ENCODE assay signal across 9 mouse cellular contexts in genomic region chr1:192851640-192852039, GRCm38 (mm10). TPM values are rescaled to one million over a fixed set of nuclear protein-coding genes. Genes with fewer than 3 reads are reported as not detected.
DNase-seq lines count a peak whose midpoint lies in the region; ATAC-seq and TF ChIP-seq lines count a peak whose summit lies in the region.
"Had no signal": no experiment of that assay in that cellular context is flagged by ENCODE, and none has a peak within 500 bp of the region (broad histone marks: within the 10 kb centered on the region; RNA-seq: fewer than 3 reads in every experiment).

No protein-coding gene starts in this region.

- peak overlapping the region; percentile 29 for H3K9ac ChIP-seq in lung, embryonic 14.5 days
- 0 out of 2 replicates have a peak overlapping the region, but pooled peaks have one; percentile 42 for H3K9ac ChIP-seq in hindbrain, embryonic 12.5 days
- peak overlapping the region; percentile 98 for H3K9ac ChIP-seq in limb, embryonic 14.5 days (ENCODE audit: low read depth, low read length, severe bottlenecking)
- no peak overlapping the region for H3K9ac ChIP-seq in stomach, embryonic 16.5 days (ENCODE audit: low read length)

- WGBS in lung, embryonic 14.5 days: 7% methylated on average over 6 of the region's 6 CpGs
- WGBS in lung, adult 2 months: 26% methylated on average over 6 of the region's 6 CpGs
- WGBS in hindbrain, embryonic 12.5 days: 7% methylated on average over 6 of the region's 6 CpGs
- 3% methylated on average over 6 of the region's 6 CpGs for WGBS in limb, embryonic 14.5 days
- WGBS in stomach, embryonic 16.5 days: 14% methylated on average over 6 of the region's 6 CpGs

- H3K27ac ChIP-seq in lung, embryonic 14.5 days (ENCODE audit: low read depth): peak overlapping the region; percentile 67
- peak overlapping the region; percentile 66 for H3K27ac ChIP-seq in gastrocnemius, adult 2 months
- H3K27ac ChIP-seq in hindbrain, embryonic 12.5 days: peak overlapping the region; percentile 74
- peak overlapping the region; percentile 69 for H3K27ac ChIP-seq in limb, embryonic 14.5 days (replicated peaks; ENCODE audit: low read depth, low read length)
- peak overlapping the region; percentile 60 for H3K27ac ChIP-seq in stomach, embryonic 16.5 days (ENCODE audit: low read length)

- no peaks in the 10 kb centered on the region for H3K9me3 ChIP-seq in lung, embryonic 14.5 days (ENCODE audit: low read depth, low read length)
- H3K9me3 ChIP-seq in hindbrain, embryonic 12.5 days (replicated peaks): no peaks in the 10 kb centered on the region
- H3K9me3 ChIP-seq in limb, embryonic 14.5 days (ENCODE audit: control insufficient read depth, low read length): no peaks in the 10 kb centered on the region
- no peaks in the 10 kb centered on the region for H3K9me3 ChIP-seq in stomach, embryonic 16.5 days (replicated peaks; ENCODE audit: control insufficient read depth, low read length)

- no peak overlapping the region for H3K4me3 ChIP-seq in lung, embryonic 14.5 days (ENCODE audit: low read depth, low read length)
- H3K4me3 ChIP-seq in lung, adult 2 months (replicated peaks; ENCODE audit: extremely low read depth, low read depth, low read length): no peak overlapping the region
- peak overlapping the region; percentile 26 for H3K4me3 ChIP-seq in gastrocnemius, adult 2 months
- H3K4me3 ChIP-seq in hindbrain, embryonic 12.5 days: peak overlapping the region; percentile 15
- H3K4me3 ChIP-seq in limb, embryonic 14.5 days (replicated peaks; ENCODE audit: low read length): peak overlapping the region; percentile 93
- H3K4me3 ChIP-seq in stomach, embryonic 16.5 days (replicated peaks; ENCODE audit: low read length): no peak overlapping the region

- H3K27me3 ChIP-seq in lung, embryonic 14.5 days (ENCODE audit: insufficient read depth, low read length): no peaks in the 10 kb centered on the region
- peaks cover 19% of the 10 kb centered on the region for H3K27me3 ChIP-seq in hindbrain, embryonic 12.5 days
- no peaks in the 10 kb centered on the region for H3K27me3 ChIP-seq in limb, embryonic 14.5 days (ENCODE audit: control insufficient read depth, insufficient read depth, low read length)
- no peaks in the 10 kb centered on the region for H3K27me3 ChIP-seq in stomach, embryonic 16.5 days (ENCODE audit: control insufficient read depth, insufficient read depth, low read length)

- H3K4me1 ChIP-seq in lung, embryonic 14.5 days (ENCODE audit: insufficient read depth): peaks cover 29% of the 10 kb centered on the region
- peaks cover 5% of the 10 kb centered on the region for H3K4me1 ChIP-seq in lung, adult 2 months (ENCODE audit: control insufficient read depth, insufficient read depth, low read length)
- peaks cover 46% of the 10 kb centered on the region for H3K4me1 ChIP-seq in hindbrain, embryonic 12.5 days
- peaks cover 48% of the 10 kb centered on the region for H3K4me1 ChIP-seq in limb, embryonic 14.5 days (ENCODE audit: control insufficient read depth, insufficient read depth, low read length)
- peaks cover 37% of the 10 kb centered on the region for H3K4me1 ChIP-seq in stomach, embryonic 16.5 days (ENCODE audit: control insufficient read depth, insufficient read depth, low read length)

- peaks cover 35% of the 10 kb centered on the region for H3K36me3 ChIP-seq in lung, embryonic 14.5 days (ENCODE audit: insufficient read depth)
- peaks cover 34% of the 10 kb centered on the region for H3K36me3 ChIP-seq in hindbrain, embryonic 12.5 days
- H3K36me3 ChIP-seq in limb, embryonic 14.5 days (ENCODE audit: control insufficient read depth, insufficient read depth, low read length): peaks cover 56% of the 10 kb centered on the region
- H3K36me3 ChIP-seq in stomach, embryonic 16.5 days (ENCODE audit: control insufficient read depth, insufficient read depth, low read length): peaks cover 5% of the 10 kb centered on the region; the same call in 1 of the 2 replicates

- TF ChIP-seq POLR2A in lung, adult 2 months (IDR thresholded peaks at IDR 0.05; ENCODE audit: borderline replicate concordance, extremely low read depth, low read depth, low read length): no peak
- no peak for TF ChIP-seq POLR2A in limb, embryonic 14.5 days (IDR thresholded peaks at IDR 0.05; ENCODE audit: borderline replicate concordance, extremely low read depth, insufficient read depth, insufficient read length)

- ATAC-seq in lung, embryonic 14.5 days (ENCODE audit: insufficient read depth): peak; percentile 40; the same call in 1 of the 2 replicates
- ATAC-seq in hindbrain, embryonic 12.5 days (ENCODE audit: low FRiP score): 0 out of 2 replicates have a peak, but pooled peaks have one; percentile 6
- ATAC-seq in limb, embryonic 14.5 days (ENCODE audit: low FRiP score, low read depth): 0 out of 2 replicates have a peak, but pooled peaks have one; percentile 7
- peak; percentile 39; the same call in 1 of the 2 replicates for ATAC-seq in stomach, embryonic 16.5 days (ENCODE audit: insufficient read depth, low FRiP score)

- H3K4me2 ChIP-seq in lung, embryonic 14.5 days: peak overlapping the region; percentile 45
- H3K4me2 ChIP-seq in hindbrain, embryonic 12.5 days (replicated peaks): peak overlapping the region; percentile 85
- peak overlapping the region; percentile 87 for H3K4me2 ChIP-seq in limb, embryonic 14.5 days (replicated peaks; ENCODE audit: low read depth, low read length, severe bottlenecking)
- H3K4me2 ChIP-seq in stomach, embryonic 16.5 days (ENCODE audit: low read depth, low read length): no peak overlapping the region

- no peak for TF ChIP-seq CTCF in lung, embryonic 14.5 days (IDR thresholded peaks at IDR 0.05; ENCODE audit: low read depth)
- no peak for TF ChIP-seq CTCF in lung, adult 2 months (IDR thresholded peaks at IDR 0.05; ENCODE audit: insufficient read depth, low read length)
- no peak for TF ChIP-seq CTCF in gastrocnemius, adult 2 months (IDR thresholded peaks at IDR 0.05)

- peak; percentile 89 for DNase-seq in lung, embryonic 14.5 days
- no peak for DNase-seq in lung, adult 2 months
- DNase-seq in gastrocnemius, adult 2 months: peak; percentile 66
- peak; percentile 69 for DNase-seq in limb, embryonic 14.5 days (ENCODE audit: low spot score)
- DNase-seq in right cerebral cortex, postnatal 4 days: no peak
- no peak for DNase-seq in left cerebral cortex, adult 11 months (ENCODE audit: low spot score)

- intact Hi-C loops in gastrocnemius, adult 2 months (cut with DNase I): loop anchor here (5.0 kb wide), 1 partner anchor 44 kb away; no protein-coding TSS in a partner anchor

RNA-seq across cellular contexts. Expression of gene Sertad4, which starts 3.9 kb away (rescaled TPM):
- polyA plus RNA-seq in lung, embryonic 14.5 days (2014; fragmentation: Nextera tagmentation; extraction: Ambion mirVana): 22.8 and 23.5 TPM in 2 replicates
- polyA plus RNA-seq in lung, adult 2 months (2012; rRNA removed): 1.3 and 1.7 TPM in 2 replicates
- total RNA-seq in gastrocnemius, adult 2 months (2021): 1 to 10 TPM; 1.9 to 2.7 TPM
- polyA plus RNA-seq in hindbrain, embryonic 12.5 days (2016; fragmentation: Nextera tagmentation; extraction: Ambion mirVana): 40.9 and 49.9 TPM in 2 replicates
- 110 and 143 TPM in 2 replicates for polyA plus RNA-seq in limb, embryonic 14.5 days (2012; rRNA removed)
- 84.7 and 96.9 TPM in 2 replicates for polyA plus RNA-seq in limb, embryonic 14.5 days (2014; fragmentation: Nextera tagmentation; extraction: Ambion mirVana)
- 5.0 and 5.7 TPM in 2 replicates for polyA plus RNA-seq in stomach, embryonic 16.5 days (2015; fragmentation: Nextera tagmentation; extraction: Ambion mirVana)
- total RNA-seq: common myeloid progenitor, adult 5-6 weeks had no signal

Comparison
In these comparisons a context has a peak if more than half of its experiments do, and no peak if none do; other contexts are left out.
1. DNase-seq: peak in lung, embryonic 14.5 days (single experiment), gastrocnemius, adult 2 months (single experiment) and limb, embryonic 14.5 days (single experiment); none in lung, adult 2 months (single experiment), right cerebral cortex, postnatal 4 days (single experiment) and left cerebral cortex, adult 11 months (single experiment).
2. H3K4me3 ChIP-seq: peak in gastrocnemius, adult 2 months (single experiment), hindbrain, embryonic 12.5 days (single experiment) and limb, embryonic 14.5 days (single experiment); none in lung, embryonic 14.5 days (single experiment), lung, adult 2 months (single experiment) and stomach, embryonic 16.5 days (single experiment).
3. Peak in every context shown above with its lines, with median percentiles within 50 percentile points of each other: ATAC-seq and H3K27ac ChIP-seq.